Mouse (Mus musculus) myocyte (in vitro differentiated cells): ENCODE results near the gene Tctex1d4. TPM values are rescaled to one million over a fixed set of nuclear protein-coding genes. Genes with fewer than 3 reads are reported as not detected.

ENCODE experiments used
- H3K27me3 ChIP-seq: one replicate; pipeline ENCODE4 v1.6.1; 2011; ENCODE audit not compliant: control insufficient read depth, insufficient read depth, insufficient read length
- H3K36me3 ChIP-seq: one replicate; pipeline ENCODE4 v1.6.1; 2011; ENCODE audit not compliant: control insufficient read depth, insufficient read depth
- H3K4me2 ChIP-seq: one replicate; pipeline ENCODE4 v1.6.1; 2011; ENCODE audit warnings: low read depth, control low read depth
- H3K4me3 ChIP-seq: one replicate; pipeline ENCODE4 v1.5.1; 2011; ENCODE audit warnings: mild to moderate bottlenecking, control low read depth, moderate library complexity
- H3K79me2 ChIP-seq: one replicate; pipeline ENCODE4 v1.6.1; 2011; ENCODE audit not compliant: control insufficient read depth, insufficient read depth
- H3ac ChIP-seq: one replicate; pipeline ENCODE4 v1.6.1; 2011; ENCODE audit not compliant: control insufficient read depth, insufficient read length
- CEBPB ChIP-seq: IDR thresholded peaks from 2 replicates; pipeline ENCODE4 v1.6.1; 2011; ENCODE audit warnings: mild to moderate bottlenecking, moderate library complexity; ENCODE audit not compliant: poor library complexity, insufficient read depth, severe bottlenecking
- E2F4 ChIP-seq: IDR thresholded peaks from one replicate; pipeline ENCODE4 v1.6.1; 2011; ENCODE audit warnings: mild to moderate bottlenecking, control low read depth, moderate library complexity; ENCODE audit not compliant: insufficient read depth
- MAX ChIP-seq: IDR thresholded peaks from one replicate; pipeline ENCODE4 v1.6.1; 2011; ENCODE audit warnings: low read depth, mild to moderate bottlenecking, control low read depth
- MYOD1 ChIP-seq, 3 experiments: IDR thresholded peaks; one replicate each; pipeline ENCODE4 v1.6.1; 2011; ENCODE audit warnings: control low read depth in 2 of 3, low read depth in 2 of 3, mild to moderate bottlenecking in 2 of 3, moderate library complexity in 1 of 3; ENCODE audit not compliant: insufficient read length in 2 of 3, control insufficient read depth in 1 of 3
- MYOG ChIP-seq, 3 experiments: IDR thresholded peaks; one replicate each; pipeline ENCODE4 v1.6.1; 2011; ENCODE audit warnings: control low read depth in 2 of 3, low read depth in 2 of 3, mild to moderate bottlenecking in 2 of 3; ENCODE audit not compliant: insufficient read length in 2 of 3, control insufficient read depth in 1 of 3, insufficient read depth in 1 of 3
- POLR2A ChIP-seq: IDR thresholded peaks from one replicate; pipeline ENCODE4 v1.6.1; 2011; ENCODE audit warnings: low read depth, mild to moderate bottlenecking, control low read depth, moderate library complexity; ENCODE audit not compliant: insufficient read length
- POLR2AphosphoS2 ChIP-seq: IDR thresholded peaks from one replicate; pipeline ENCODE4 v1.6.1; 2011; ENCODE audit warnings: low read depth, control low read depth; ENCODE audit not compliant: insufficient read length
- REST ChIP-seq: IDR thresholded peaks from one replicate; pipeline ENCODE4 v1.6.1; 2011; ENCODE audit warnings: mild to moderate bottlenecking, control low read depth, moderate library complexity; ENCODE audit not compliant: insufficient read depth, insufficient read length
- SRF ChIP-seq: IDR thresholded peaks from one replicate; pipeline ENCODE4 v1.6.1; 2011; ENCODE audit warnings: low read depth; ENCODE audit not compliant: control insufficient read depth, insufficient read length
- TCF12 ChIP-seq: IDR thresholded peaks from one replicate; pipeline ENCODE4 v1.6.1; 2011; ENCODE audit warnings: mild to moderate bottlenecking, control low read depth; ENCODE audit not compliant: poor library complexity, insufficient read depth, severe bottlenecking
- TCF3 ChIP-seq: IDR thresholded peaks from one replicate; pipeline ENCODE4 v1.6.1; 2011; ENCODE audit warnings: low read depth, control low read depth; ENCODE audit not compliant: insufficient read length
- USF1 ChIP-seq: IDR thresholded peaks from one replicate; pipeline ENCODE4 v1.6.1; 2011; ENCODE audit warnings: low read depth, mild to moderate bottlenecking, control low read depth, moderate library complexity
- polyA plus RNA-seq: library from polyadenylated mRNA; unstranded; fragments of >200 nt; fragmentation: generic; extraction: Trizol; gene quantifications from one replicate; pipeline ENCODE4 v1.2.1, GENCODE M21; 2012; ENCODE audit warnings: missing spikeins

Tctex1d4 gene
- polyA plus RNA-seq, 1 experiment, result 0.18 TPM

GRCm38 (mm10) chr4:117101218-117101617, 25.4 kb upstream of the Tctex1d4 start:
- H3K27me3 ChIP-seq, result peaks cover 1% of the 10 kb centered on the region
- no peak overlapping the region for H3K4me3 ChIP-seq
- no peaks in the 10 kb centered on the region for H3K79me2 ChIP-seq
- no peaks in the 10 kb centered on the region for H3K36me3 ChIP-seq
- H3ac ChIP-seq, result no peak overlapping the region
- TF ChIP-seq MYOD1 (IDR thresholded peaks at IDR 0.05; ENCODE audit: control insufficient read depth in 1 of 3, insufficient read length in 2 of 3, low read depth in 2 of 3) (no peak), SRF (no peak), USF1 (no peak)
- H3K4me2 ChIP-seq, result no peak overlapping the region

GRCm38 (mm10) chr4:117104672-117105071, 21.9 kb upstream of the Tctex1d4 start:
- Histone ChIP-seq H3K4me3 (no peak overlapping the region), H3K27me3 (no peaks in the 10 kb centered on the region)
- TF ChIP-seq TCF12, result no peak
- TF ChIP-seq CEBPB, result no peak
- TF ChIP-seq MYOG (IDR thresholded peaks at IDR 0.05; ENCODE audit: control insufficient read depth in 1 of 3, insufficient read depth in 1 of 3, insufficient read length in 2 of 3, low read depth in 2 of 3), result no peak
- no peak for TF ChIP-seq E2F4
- no peak for TF ChIP-seq REST
- no peak for TF ChIP-seq MYOD1 (IDR thresholded peaks at IDR 0.05; ENCODE audit: control insufficient read depth in 1 of 3, insufficient read length in 2 of 3, low read depth in 2 of 3)
- no peak for TF ChIP-seq MAX
- TF ChIP-seq USF1, result no peak
- no peak for TF ChIP-seq POLR2AphosphoS2
- TF ChIP-seq POLR2A, result no peak

GRCm38 (mm10) chr4:117105127-117105526, 21.5 kb upstream of the Tctex1d4 start:
- H3ac ChIP-seq, result no peak overlapping the region
- H3K27me3 ChIP-seq, result no peaks in the 10 kb centered on the region
- no peaks in the 10 kb centered on the region for H3K36me3 ChIP-seq
- no peak overlapping the region for H3K4me2 ChIP-seq
- no peak overlapping the region for H3K4me3 ChIP-seq
- TF ChIP-seq POLR2AphosphoS2 (no peak), MAX (no peak), MYOG (IDR thresholded peaks at IDR 0.05; ENCODE audit: control insufficient read depth in 1 of 3, insufficient read depth in 1 of 3, insufficient read length in 2 of 3, low read depth in 2 of 3) (no peak), TCF3 (no peak), MYOD1 (IDR thresholded peaks at IDR 0.05; ENCODE audit: control insufficient read depth in 1 of 3, insufficient read length in 2 of 3, low read depth in 2 of 3) (no peak), SRF (no peak), TCF12 (no peak), CEBPB (no peak), REST (no peak), POLR2A (no peak), USF1 (no peak), E2F4 (no peak)
- H3K79me2 ChIP-seq, result no peaks in the 10 kb centered on the region

More at GRCm38 (mm10) chr4:117104672-117105071, 21.9 kb upstream of the Tctex1d4 start:
- H3K79me2 ChIP-seq, result no peaks in the 10 kb centered on the region
- H3ac ChIP-seq, result no peak overlapping the region
- H3K36me3 ChIP-seq, result no peaks in the 10 kb centered on the region
- H3K4me2 ChIP-seq, result no peak overlapping the region

- no peaks in the 10 kb centered on the region for H3K36me3 ChIP-seq
- H3ac ChIP-seq, result no peak overlapping the region
- H3K4me3 ChIP-seq, result no peak overlapping the region
- no peaks in the 10 kb centered on the region for H3K27me3 ChIP-seq
- no peak overlapping the region for H3K4me2 ChIP-seq
- no peak for TF ChIP-seq MYOG (IDR thresholded peaks at IDR 0.05; ENCODE audit: control insufficient read depth in 1 of 3, insufficient read depth in 1 of 3, insufficient read length in 2 of 3, low read depth in 2 of 3)
- no peaks in the 10 kb centered on the region for H3K79me2 ChIP-seq
Observed at GRCm38 (mm10) chr4:117107813-117108523, 18.6 kb upstream of the Tctex1d4 start.

- Histone ChIP-seq H3K36me3 (no peaks in the 10 kb centered on the region), H3K4me2 (no peak overlapping the region), H3K4me3 (no peak overlapping the region), H3ac (no peak overlapping the region), H3K79me2 (no peaks in the 10 kb centered on the region), H3K27me3 (no peaks in the 10 kb centered on the region)
- TF ChIP-seq TCF3, result no peak
- no peak for TF ChIP-seq E2F4
- no peak for TF ChIP-seq MAX
- TF ChIP-seq POLR2AphosphoS2, result no peak
- no peak for TF ChIP-seq MYOG (IDR thresholded peaks at IDR 0.05; ENCODE audit: control insufficient read depth in 1 of 3, insufficient read depth in 1 of 3, insufficient read length in 2 of 3, low read depth in 2 of 3)
Observed at GRCm38 (mm10) chr4:117108524-117108849, 18.1 kb upstream of the Tctex1d4 start.
